Mouse (Mus musculus) liver, embryonic 14.5 days (tissue): ENCODE data around the gene Cited4.

Experiments used
- CTCF ChIP-seq: IDR thresholded peaks from 2 replicates; pipeline ENCODE4 v1.5.1; 2016; ENCODE audit warnings: antibody characterized with exemption, low read depth, control low read depth
- EP300 ChIP-seq: IDR thresholded peaks from 2 replicates; pipeline ENCODE4 v1.6.1; 2016; ENCODE audit warnings: antibody characterized with exemption, low read depth

GRCm38 (mm10) chr4:120630218-120630931, 36.0 kb upstream of the Cited4 start:
- TF ChIP-seq CTCF (no peak), EP300 (peak; percentile 94)
